Mouse (Mus musculus) kidney, postnatal 4 days (tissue): ENCODE measurements around the gene Anxa11.
"Not testable (repeated sequence)": the region's sequence is repeated elsewhere in the genome, so short reads cannot be mapped to it uniquely, and the experiment has no call there.

Experiments
- DNase-seq, 2 experiments: peaks; one replicate each; pipeline ENCODE4 v3.0.0; 2021; ENCODE audit warnings: mixed read lengths in 2 of 2

The Anxa11 gene

DNA sequence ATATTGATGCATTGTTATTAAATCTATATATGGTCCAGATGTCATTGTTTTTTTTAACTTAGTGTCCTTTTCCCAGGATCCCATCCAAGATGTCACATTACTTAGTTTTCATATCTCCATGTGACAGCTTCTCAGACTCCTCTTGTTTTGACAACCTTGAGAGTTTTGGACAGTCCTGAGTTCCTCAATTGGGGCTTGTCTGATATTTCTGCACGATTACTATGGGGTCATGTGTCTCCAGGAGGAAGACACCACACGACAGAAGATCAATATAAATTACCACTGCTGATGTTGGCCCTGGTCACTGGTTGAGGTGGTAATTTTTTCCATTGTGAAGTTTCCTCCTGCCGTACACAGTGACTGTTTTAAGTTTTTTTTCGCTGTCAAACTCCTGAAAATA is 377 bp upstream of the Anxa11 start:
- DNase-seq = no peak

DNA sequence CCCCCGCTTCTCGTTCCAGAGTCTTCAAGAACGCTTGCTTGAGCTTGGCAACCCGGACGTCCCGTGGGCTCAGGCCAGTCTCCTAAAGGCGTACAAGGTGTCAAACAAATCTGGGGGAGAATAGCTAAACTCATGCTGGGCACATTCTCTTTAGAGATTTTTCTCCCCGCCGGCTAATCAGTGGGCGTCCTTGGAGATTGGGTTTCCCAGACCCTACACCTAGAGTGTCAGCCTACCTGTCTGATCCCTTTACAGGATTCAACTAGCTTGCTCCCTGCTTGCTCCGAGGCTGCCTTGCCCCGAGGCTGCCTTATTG is 690 bp downstream of the Anxa11 start:
- peak in 1 of 2 experiments; percentile 37 for DNase-seq

DNA sequence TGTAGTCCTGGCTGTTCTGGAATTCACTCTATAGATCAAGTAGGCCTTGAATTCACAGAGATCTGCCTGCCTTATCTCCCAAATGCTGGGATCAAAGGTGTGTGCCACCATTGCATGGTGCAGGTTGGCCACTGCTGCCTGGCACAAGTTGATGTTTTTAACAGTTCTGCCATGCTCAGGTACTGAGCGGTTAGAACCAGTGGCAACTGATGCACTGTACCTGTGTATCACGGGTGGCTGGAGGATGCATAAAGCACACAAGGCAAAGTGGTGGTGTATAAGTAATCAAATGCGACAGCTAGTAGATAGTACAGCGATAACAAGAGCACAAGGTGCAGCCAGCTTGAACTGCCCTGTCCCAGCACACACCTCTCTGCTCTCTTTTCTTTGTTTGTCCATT is 2.4 kb downstream of the Anxa11 start:
- DNase-seq = no peak

DNA sequence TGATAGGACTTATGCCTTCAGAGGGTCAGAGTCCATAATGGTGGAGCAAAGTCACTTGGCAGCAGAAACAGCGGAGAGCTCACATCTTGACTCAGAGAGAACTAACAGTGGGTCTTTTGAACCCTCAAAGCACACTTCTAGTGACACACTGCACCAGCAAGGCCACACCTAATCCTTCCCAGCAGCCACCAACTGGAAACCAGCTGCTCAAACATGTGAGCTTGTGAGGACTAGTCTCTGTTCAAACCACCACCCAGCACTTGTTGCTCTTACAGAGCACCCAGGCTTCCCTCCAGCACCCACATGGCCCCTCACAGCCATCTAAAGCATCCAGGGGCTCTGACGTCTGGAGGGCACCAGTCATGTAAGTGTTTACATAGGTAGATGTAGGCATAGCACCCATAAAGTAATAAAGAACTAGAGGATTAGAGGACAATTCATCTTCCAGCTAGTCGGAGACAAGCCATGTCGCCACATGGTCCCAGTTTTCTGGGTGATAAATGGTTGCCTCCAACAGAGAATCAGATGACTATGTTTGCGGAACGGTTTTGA is 4.0 kb downstream of the Anxa11 start:
- DNase-seq = no peak

DNA sequence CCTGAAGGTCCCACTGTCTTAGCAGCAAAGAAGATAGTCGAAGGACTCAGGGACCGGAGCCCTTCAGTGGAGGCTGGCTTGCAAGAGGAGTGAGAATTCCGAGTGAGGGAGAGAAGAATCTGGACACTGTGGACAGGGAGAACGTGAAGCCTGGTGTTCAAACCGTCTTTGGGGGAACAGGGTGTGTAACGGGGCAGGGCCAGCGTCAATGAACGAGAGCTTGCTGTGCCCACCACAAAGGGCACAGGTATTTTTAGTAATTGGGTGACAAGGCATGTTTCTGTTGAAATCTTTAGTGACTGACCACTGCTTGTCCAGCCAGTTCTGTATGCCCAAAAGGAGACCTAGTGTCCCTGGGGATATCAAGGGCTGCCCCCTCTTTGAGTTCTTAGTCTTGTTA is 4.6 kb downstream of the Anxa11 start:
- DNase-seq = no peak

DNA sequence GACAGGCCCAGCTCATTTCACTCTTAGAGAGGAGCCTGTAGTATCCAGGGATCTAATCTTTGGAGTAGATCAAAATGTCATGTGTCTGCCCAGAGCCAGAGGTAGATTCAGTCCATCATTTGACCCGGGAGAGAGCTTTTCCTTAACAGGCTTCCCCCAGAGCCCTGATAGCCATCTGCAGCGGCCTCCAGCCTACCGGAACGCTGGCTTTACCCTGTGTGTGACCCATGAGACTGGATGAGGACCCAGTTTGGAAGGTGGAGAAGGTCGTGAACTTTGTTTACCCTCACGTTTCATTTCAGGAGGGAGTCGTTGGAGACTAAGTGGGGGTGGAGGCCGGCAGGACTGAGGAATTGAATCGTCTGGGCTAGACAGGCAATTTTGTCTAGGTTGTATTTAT is 5.7 kb downstream of the Anxa11 start:
- DNase-seq = peak in 1 of 2 experiments; percentile 57

DNA sequence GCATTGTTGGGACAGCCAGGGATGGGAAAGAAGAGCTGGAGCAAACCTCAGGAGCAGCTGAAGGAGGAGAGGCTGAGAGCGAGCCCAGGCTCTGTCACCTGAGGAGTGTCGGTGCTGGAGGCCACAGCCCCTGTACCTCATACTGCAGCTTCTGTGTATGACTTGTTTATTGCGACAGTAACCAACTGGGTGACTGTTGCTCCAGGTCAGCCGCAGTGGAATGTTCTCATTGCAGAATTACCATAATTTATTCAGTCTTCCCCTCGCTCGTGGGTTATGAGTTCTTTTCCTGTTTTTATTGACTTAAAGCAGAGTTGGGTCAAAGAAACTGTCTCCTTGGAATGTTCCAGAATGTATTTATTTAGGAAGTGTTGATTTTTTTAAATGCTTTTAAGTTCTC is 6.3 kb downstream of the Anxa11 start:
- DNase-seq = peak in 1 of 2 experiments; percentile 60

DNA sequence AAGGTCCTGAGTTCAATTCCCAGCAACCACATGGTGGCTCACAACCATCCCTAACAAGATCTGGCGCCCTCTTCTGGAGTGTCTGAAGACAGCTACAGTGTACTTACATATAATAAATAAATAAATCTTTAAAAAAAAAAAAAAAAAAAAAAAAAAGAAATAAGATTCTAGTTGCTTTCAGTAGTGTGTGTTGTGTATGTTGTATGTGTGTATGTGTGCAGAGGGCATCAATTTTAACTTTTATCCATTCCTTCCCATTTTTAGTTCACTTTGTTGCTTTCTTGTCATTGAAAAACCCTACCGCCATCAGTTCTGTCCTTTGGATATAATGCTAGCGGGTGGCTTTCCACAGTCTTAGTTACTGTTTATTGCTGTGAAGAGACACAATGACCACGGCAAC is 6.8 kb downstream of the Anxa11 start:
- not testable (repeated sequence) for DNase-seq

DNA sequence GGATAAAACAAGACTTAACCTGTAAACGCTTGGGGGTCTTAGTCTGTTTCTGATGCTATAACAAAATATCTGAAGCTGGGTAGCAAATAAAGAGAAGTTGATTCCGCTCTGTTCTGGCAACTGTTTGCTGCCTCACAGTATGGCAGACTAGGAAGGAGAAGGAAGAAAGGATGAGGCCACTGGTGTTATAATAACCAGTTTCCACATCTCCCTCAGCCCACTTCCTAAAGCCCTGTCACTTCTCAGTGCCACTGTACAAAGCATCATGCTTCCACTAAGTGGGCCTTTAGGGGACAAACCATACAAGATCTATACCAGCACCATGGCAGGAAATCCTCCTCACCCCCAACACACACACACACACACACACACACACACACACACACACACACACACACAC is 8.5 kb downstream of the Anxa11 start:
- no peak for DNase-seq

DNA sequence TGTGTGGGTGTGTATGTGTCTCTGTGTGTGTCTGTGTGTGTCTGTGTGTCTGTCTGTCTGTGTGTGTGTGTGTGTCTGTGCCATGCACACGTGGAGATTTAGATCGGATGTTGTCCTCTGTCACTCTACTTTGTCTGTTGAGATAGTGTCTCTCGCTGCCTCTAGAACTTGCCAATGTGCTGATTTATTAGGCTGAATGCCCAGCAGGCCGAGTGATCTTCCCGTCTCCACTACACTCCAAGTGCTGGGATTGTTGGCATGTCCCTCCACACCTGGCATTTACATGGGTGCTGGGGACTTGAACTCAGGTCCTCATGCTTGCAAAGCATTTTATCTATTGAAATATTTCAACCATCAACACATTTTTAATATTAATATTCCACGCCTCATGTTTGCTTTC is 9.2 kb downstream of the Anxa11 start:
- no peak for DNase-seq

DNA sequence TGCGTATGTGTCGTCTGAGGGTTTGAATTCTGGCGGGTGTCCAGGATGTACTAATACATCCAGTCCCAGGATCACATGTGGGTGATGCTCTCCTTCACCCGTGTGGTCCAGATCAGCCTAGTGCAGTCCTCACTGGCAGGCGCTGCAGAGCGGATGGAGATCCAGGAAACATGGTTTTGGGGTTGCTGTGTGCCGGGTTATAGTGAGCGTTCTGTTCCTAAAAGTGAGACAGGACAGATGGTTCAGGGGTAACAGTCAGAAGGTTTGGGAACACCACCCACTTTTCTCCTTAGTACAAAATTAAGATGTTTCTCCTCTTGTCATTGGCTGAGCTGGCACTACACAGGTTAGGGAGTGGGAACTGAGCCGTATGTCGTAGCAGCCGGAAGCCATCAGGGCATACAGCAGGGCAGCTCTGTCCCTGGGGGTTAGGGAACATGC is 10.2 kb downstream of the Anxa11 start:
- DNase-seq = no peak

DNA sequence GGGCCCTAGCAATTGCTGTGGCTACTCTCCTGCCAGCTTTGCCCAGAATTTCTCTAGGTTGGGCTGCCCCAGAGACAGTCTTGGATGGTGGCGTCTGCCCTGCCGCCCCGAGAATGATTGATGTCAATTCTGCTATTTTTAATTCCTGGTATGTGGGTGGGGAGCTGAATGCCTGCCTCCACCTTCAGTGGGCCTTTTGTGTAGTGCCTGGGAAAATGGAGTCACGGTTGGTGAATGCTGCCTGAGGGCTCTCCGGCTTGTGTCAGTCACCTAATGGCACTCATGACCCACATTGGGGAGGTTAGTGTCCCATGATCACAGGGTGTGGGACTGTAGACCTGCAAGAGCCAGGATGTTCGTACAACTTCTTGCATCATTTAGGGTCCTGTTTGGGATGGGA is 11.3 kb downstream of the Anxa11 start:
- DNase-seq = no peak

DNA sequence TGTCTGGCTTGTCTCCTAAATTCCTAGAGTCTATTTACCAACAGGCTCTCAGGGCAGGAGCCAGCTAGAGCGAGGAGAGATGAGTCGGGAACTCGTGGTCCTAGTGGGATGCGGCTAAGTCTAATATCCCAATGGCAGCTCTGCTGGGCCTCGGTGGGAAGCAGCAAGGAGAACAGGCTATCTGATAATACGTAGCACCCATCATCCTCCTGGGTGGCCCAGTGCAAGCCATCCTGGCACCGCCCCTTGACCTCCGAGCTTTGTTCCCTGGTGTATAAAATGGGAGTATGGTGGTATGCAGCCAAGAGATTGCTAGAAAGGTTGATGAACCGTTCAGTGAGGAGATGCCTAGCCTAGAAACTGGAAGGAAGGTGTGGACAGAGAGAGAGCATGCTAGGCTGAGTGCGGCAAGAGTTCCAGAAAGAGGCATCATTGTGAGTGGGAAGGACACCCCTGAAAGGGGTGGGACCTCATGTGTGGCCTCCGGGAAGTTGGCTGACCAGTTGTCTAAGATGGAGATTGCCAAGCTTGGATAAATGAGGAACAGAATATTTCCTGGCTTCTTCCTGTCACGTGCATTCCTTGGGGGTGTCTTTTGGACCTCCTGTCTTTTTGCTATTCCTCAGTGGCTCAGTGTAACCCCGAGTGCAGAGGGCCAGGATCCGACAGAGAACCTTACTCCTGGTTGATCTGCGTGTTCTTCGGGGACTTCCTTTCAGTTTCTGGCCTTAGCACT is 11.9 kb downstream of the Anxa11 start:
- no peak for DNase-seq

DNA sequence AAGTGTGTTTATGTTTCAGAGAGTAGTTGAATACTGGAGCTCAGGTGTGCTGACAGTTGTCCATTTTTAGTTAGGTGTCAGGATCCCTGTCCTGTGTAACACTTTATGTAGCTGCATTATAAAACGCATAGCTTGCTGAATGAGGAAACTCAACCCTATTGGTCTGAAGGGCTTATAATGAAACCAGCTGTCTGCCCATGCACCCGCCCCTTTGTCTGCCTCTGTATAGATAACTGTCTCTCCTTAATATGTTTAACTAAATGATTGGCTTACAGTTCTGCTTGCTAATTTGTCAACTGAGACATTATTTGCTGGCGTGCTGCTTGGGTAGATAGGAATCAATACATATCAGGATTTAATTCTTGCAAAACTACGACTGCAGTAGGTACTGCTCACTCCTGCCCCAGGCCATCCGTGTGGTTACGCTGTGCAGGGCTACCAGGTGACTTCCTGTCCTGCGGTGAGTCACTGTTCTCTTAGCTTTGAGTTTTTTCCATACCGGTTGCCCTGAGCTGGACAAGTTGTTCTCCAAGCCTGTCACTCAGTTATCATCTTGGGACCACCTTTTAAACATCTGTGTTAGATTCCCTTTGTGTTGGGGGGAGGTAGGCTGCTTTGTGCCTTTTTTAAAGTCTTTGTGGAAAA is 13.4 kb downstream of the Anxa11 start:
- no peak for DNase-seq

DNA sequence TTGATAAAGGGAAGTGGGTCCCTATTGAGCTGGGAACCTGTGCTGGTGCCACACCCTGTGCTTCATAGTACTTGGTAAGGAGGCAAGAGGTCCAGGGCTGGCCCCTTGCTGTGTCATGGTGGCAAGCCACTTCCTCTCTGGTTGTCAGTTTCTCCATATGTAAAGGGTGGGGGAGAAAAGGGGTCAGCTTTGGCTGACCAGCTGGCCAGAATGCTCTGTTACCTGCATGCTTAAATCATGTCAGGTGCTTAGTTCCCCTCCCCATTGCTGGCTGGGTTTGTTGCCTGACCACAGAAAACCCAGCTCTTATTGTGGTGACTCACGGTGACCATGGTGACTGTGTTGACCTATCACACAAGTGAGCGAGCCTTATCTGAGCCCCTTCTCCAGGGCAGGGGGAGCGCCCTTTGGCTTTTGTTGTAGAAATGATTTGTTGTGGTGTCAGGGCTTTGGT is 15.2 kb downstream of the Anxa11 start:
- no peak for DNase-seq

DNA sequence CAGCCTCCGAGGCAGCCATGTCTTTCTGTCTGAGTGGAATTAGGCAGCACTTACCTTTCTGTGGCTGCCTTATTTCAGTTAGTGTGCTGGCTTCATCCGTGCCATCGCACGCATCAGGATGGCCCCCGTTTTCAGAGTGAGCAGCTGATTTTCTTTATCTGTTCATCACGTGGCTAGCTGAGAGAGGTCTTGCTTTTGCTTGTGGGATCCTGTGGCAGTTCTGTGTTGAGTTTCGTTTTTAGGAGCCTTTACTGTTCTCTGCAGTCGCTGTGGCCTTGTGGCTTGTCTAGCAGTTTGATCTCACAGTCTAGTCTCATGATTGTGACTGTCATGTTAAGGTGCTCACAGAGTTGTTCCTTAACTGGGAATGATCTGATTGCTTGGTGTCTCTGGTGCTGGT is 16.0 kb downstream of the Anxa11 start:
- DNase-seq = no peak

DNA sequence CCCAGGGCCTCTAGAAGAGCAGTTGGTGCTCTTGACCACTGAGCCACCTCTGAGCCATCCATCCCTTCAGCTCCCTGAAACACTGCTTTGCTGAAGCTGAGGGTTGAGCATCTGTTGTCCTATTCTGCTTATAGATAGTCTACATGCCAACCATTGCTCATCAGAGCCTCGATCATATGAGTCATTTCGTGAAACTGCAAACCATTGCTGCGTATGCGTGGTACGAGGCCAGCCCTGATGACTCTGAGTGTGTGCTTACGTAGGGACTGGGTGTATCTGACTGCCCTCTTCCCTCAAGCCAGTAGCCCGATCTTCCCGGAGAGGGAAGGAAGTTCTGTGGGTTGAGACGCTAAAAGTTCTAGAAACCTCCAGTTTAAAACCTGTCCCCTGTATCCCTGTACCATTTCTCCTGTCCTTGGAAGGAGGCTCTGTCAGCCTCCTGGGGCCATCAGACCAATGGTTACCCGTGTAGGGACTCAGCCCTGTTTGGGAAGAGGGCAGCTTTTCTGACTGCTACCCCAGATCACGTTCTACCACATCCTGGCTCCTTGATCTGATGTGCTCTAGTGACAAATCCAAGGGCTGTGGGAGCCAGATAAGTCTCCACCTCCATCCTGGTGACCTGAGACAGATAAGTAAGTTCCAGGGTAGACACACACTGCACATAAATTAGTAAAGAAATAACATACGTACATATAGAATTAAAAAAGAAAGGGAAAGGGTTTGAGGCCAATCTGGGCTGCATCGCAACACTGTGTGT is 20.0 kb downstream of the Anxa11 start:
- DNase-seq = no peak

DNA sequence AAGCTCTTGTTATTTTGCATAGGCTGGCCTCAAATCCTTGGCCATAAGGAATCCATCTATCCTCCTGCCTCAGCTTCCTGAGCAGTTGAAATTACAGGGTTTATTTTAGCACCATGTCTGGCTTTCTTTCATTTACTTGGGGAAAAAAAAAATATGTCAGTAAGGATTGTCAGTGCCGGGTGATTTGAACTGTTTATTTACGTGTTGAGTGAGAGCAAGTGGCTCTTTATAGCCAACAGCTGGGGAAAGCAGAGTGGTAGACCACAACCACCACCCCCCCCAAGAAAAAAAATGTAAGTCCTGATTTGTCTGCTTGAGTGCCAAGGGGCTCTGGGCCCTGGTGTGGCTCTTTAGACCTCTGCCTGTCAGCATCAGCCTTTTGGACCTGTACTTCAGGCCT is 21.8 kb downstream of the Anxa11 start:
- no peak for DNase-seq

DNA sequence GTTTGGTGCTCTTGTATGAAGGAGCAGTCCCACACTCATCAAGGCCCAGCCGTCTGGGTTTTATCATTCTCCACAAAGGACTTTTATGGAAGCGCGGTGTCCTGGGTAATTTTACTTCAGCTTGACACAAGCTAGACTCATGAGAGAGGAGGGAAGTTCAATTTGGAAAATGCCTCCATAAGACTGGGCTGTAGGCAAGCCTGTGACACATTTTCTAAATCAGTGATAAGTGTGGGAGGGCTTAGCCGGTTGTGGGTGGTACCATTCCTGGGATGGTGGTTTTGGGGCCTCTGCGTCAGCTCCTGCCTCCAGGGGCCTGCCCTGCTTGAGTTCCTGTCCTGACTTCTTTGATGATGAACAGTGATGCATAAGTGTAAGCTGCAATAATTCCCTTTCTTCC is 23.3 kb downstream of the Anxa11 start:
- no peak for DNase-seq

DNA sequence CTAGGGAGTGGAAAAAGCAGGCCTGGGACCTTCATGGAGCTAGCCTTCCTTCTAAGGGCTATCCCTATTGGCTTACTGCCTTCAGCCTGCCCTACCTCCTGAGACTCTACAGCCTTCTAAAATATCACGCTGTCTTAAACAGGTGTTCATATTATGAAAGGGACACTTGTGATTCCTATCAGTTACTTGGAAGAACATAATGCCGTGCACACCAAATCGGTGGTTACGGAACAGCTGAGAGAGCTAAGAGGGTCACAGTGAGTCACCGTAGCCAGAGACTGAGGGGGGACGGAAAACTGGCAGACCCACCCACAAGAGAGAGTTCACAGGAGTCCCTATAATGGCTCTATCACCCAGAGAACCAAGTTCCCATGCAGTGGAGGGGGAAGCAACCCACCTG is 24.4 kb downstream of the Anxa11 start:
- DNase-seq = no peak

DNA sequence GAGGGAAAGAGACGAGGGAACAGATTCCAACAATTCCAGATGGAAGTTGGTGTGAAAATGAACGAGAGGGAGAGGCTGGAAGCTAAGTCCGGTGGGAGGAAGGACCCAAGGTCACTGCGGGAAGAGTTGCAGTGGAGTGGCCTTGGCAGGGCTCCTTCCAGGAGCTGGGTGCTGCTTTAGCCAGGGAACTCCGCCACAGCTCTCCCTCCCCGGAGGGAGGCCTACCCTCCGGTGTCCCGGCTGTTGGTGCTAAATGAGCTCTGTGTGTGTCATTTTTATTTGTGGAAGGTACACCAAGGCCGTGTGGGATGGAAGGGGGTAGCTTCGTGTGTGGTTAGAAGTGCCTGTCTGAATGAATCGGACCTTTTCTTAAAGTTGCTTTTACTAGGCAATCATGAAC is 24.9 kb downstream of the Anxa11 start:
- DNase-seq = no peak

DNA sequence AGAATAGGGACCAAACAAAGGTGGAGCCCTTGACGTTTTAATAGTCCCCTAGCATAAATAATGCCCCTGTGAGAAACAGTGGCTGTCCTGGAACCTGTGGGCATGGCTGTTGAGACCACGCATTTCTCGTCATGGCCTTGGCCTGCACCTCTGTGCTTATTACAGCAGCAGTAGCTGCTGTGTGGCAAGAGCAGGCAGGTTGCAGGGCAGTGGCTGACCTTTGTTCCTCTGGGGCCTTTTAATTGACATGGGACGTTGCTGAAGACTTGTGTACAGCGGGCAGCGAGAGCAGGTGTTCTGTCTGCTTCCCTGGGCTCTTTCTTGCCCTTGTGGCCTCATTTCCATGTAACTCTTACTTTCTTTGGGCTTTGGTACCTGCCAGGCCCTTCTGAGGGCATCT is 25.9 kb downstream of the Anxa11 start:
- DNase-seq = no peak

DNA sequence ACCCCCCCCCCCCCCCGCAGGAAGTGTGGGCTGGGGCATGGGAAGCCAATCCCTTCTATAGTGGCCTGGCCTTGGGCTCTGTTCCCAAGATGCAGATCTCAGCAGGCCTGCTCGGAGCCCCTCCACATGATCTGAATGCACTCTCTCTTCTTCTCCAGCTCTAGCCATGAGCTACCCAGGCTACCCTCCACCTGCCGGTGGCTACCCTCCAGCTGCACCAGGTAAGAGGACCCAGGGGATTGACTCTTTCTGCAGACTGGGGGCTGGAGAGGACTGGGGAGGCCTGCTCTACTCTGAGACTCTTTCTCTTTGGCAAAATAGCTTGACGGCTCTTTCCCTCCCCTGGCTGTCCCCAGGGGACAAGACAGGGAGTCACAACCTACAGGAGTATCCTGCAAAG is 26.8 kb downstream of the Anxa11 start:
- DNase-seq = no peak
